Mouse (Mus musculus): ENCODE results near the gene Polr1e. TPM values are rescaled to one million over a fixed set of nuclear protein-coding genes. Genes with fewer than 3 reads are reported as not detected.

Polr1e gene
- total and polyA plus RNA-seq, 3 experiments, result 37.2 to 87.7 (median 78.6) TPM

Other genes with a start within 250 kb of the Polr1e start
- 43.4 and 76.6 TPM in 2 replicates for gene Grhpr, start 37.2 kb upstream of the Polr1e start, total RNA-seq (2012; rRNA removed)
- gene Grhpr, start 37.2 kb upstream of the Polr1e start, total RNA-seq (2014; rRNA removed), result 106 and 107 TPM in 2 replicates
- gene Grhpr, start 37.2 kb upstream of the Polr1e start, polyA plus RNA-seq (2012; ENCODE audit: insufficient read length, low read depth), result 174 and 204 TPM in 2 replicates
- gene Zbtb5, start 6.2 kb upstream of the Polr1e start, total RNA-seq (2012; rRNA removed), result 6.7 and 10.0 TPM in 2 replicates
- gene Zbtb5, start 6.2 kb upstream of the Polr1e start, total RNA-seq (2014; rRNA removed), result 9.4 and 10.4 TPM in 2 replicates
- 8.1 and 8.2 TPM in 2 replicates for gene Zbtb5, start 6.2 kb upstream of the Polr1e start, polyA plus RNA-seq (2012; ENCODE audit: insufficient read length, low read depth)
- gene Fbxo10, start 66.0 kb downstream of the Polr1e start, total RNA-seq (2012; rRNA removed), result 0.97 and 1.4 TPM in 2 replicates
- gene Fbxo10, start 66.0 kb downstream of the Polr1e start, total RNA-seq (2014; rRNA removed), result 0.39 and 0.49 TPM in 2 replicates
- gene Fbxo10, start 66.0 kb downstream of the Polr1e start, polyA plus RNA-seq (2012; ENCODE audit: insufficient read length, low read depth), result 0.64 and 0.71 TPM in 2 replicates
- 313 and 458 TPM in 2 replicates for gene Tomm5, start 89.5 kb downstream of the Polr1e start, total RNA-seq (2012; rRNA removed)
- 845 and 877 TPM in 2 replicates for gene Tomm5, start 89.5 kb downstream of the Polr1e start, total RNA-seq (2014; rRNA removed)
- 321 and 339 TPM in 2 replicates for gene Tomm5, start 89.5 kb downstream of the Polr1e start, polyA plus RNA-seq (2012; ENCODE audit: insufficient read length, low read depth)
- gene Frmpd1, start 166.3 kb downstream of the Polr1e start, total RNA-seq (2012; rRNA removed), result not detected in 2 replicates
- gene Frmpd1, start 166.3 kb downstream of the Polr1e start, total RNA-seq (2014; rRNA removed), result not detected in 2 replicates
- gene Frmpd1, start 166.3 kb downstream of the Polr1e start, polyA plus RNA-seq (2012; ENCODE audit: insufficient read length, low read depth), result not detected in 2 replicates